Mouse (Mus musculus): ENCODE results near the gene Prl2b1.

The Prl2b1 gene

DNA sequence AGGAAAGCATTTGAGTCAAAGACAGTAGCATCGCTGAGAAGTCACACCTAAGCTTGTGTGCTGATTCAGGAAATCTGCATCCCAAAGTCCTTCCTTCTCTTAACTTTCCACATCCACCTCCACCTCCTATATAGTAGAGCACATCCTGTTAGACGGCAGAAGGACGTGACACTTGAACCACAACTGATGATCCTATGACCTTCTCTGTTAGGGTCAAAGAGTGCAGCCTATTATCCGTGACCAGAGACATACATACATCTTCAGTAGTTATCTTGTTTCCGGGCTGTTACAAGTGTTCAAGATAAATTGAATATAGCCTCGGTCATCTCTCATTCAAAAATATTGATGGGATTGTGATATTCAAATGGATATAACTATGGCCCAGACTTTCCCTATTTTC is at the start of gene Prl2b1:
Gene Prl2b1 (minus strand): TSS at position 101 of the 400 bp plus-strand sequence.
- no peak for DNase-seq (ENCODE audit: low spot score)

DNA sequence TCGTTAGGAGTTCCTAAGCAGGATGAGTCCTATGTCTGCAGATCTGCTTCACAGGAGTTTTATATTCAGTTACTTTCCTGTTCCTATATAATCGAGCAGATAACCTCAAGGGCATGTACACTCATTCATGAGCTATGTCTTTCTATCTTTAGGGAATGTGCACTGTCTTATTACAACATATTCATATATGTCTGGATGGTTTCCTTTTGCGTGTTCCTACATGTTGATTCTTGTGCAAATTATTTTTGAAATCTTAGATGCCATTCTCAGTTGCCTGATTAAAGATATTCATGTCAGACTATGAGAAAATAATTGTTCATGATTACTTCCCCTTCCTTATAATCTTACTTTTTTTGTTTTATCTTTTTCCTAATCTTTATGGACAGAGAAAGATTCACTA is 47.9 kb upstream of the Prl2b1 start, which contains the start of gene Prl8a6:
Gene Prl8a6 (minus strand): TSS at position 101 of the 400 bp plus-strand sequence.
- DNase-seq (ENCODE audit: low spot score): no peak

DNA sequence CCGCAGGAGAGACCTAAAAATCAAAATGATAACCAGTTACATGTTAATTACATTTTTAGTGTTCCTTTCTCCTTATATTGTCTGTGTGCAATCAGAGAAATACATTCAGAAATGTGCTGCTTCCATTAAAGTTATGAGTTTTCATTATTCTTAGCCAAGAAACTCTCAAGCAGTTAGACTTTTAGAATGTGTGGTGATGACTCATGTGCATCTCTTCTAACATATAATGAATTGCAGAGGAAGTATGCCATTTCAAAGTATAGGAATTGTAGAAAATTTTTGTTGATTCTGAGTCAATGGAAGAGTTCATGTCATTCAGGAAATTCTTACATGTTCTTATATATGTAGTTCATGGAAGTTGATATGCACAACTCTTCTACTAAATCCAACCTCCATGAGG is 42.5 kb upstream of the Prl2b1 start:
- DNase-seq (ENCODE audit: low spot score): no peak

DNA sequence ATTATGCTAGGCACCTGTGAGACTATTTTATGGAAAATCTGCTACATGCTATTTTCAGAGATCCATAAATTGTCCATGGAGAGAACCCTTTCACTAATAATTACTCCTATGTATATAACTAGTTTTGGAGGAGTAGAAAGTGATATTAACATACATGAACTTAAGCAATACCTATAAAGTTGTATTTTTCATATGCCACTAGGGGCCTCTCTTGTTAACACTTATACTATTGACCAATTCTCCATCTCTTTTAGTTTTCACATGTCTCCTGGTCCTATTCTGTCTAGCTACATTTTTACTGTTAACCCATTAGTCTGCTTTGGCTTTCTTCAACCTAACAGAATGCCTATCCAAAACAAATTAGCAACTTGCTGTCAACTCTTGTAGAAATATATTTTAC is 23.0 kb upstream of the Prl2b1 start:
- no peak for DNase-seq (ENCODE audit: low spot score)

DNA sequence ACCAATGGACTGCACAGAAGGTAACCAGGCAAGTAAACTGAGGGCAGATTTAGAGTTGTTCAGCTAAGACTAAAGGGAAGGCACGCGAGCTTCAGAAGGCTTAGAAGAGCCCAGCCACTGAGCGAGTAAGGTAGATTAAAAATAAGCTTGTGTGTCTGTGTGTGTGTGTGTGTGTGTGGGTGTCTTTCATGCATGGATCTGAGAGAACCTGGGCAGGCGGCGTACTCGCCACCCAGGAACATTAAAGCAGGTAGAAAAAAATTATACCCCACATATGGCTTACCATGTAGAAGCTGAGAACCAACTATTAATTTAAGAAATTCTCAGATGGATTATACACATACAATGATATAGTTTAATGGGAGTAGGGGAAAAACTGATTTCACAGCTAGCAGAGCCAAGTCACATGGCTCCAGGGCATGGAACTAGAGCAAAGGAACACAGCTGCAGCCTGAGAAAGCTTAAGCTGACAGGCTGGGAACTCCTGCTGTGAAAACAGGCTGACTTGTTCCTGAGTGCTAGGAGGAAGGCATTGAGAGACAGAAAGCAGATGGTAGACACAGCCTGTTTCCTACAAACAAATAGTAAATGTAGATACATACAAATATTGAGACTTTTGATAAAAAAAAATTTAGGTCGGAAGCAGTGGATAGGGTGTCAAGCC is 8.5 kb upstream of the Prl2b1 start:
- no peak for DNase-seq (ENCODE audit: low spot score)

DNA sequence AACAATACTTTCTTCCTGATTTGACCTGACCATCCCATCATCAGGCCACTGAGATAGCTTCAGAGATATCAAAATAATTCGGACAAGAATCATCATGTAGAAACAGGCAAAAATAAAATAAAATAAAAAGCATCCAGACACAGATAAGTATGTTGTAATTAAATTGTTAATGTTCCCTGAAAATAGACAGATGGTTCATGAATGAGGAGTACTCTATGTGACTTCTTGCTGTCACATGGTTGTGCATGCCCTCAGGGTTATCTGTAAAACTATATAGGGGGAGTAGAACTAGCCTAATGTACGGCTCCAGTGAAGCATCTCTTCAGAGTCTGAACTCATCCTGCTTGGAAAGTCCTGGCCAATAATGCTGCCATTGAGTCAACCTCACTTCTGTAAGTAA is 45.3 kb downstream of the Prl2b1 start, which contains the start of gene Prl8a2:
Gene Prl8a2 (plus strand): TSS at position 301 of the 400 bp plus-strand sequence.
- DNase-seq (ENCODE audit: low spot score): no peak

DNA sequence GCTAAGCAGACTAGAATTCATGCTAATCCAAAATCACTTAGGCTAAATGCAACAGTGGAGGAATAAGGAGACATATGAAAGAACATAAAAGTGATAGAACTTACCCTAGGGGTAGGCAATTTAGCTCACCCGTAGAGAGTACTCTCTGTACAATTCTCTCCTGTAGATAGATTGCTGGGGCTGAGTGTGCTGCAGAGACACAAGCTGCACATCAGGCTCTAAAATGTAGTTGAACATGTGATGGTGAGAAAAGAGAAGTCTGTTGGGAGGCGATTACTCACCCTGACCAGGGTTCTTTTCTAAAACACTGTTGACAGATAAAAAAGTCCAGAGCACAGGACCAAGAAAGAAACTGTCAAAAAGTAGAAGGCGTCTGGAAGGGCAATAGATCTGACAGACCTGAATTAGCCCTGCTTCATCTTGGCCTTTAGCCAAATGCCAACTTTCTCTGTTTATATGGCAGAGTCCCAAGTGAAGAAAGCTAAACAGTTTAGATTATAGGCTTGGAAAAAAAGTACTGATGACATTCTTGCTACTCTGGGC is 47.8 kb downstream of the Prl2b1 start:
- no peak for DNase-seq (ENCODE audit: low spot score)

DNA sequence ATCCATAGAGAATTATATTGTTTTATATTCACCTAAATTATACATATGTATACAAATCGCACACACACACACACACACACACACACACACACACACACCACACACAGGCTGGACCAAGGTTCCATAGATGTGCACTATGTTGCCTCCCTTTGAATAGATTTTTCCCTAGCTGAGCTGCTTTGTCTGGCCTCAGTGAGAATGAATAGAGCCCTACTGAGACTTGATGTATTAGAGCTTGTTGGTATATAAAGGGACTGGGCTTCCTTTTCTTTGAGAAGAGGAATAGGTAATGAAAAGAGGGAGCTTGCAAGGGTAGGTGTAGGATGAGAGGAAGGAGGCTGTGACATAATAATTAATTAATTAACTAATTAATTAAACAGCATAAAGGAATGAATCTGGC is 55.7 kb downstream of the Prl2b1 start:
- no peak for DNase-seq (ENCODE audit: low spot score)

All from urinary bladder, postnatal 10 days (tissue).